Mouse (Mus musculus) retina, embryonic 14.5 days (tissue): ENCODE data around the gene Rilp.
A peak's percentile ranks its signal among the peaks of the same experiment; 100 is the strongest.
"Not testable (repeated sequence)": the region's sequence is repeated elsewhere in the genome, so short reads cannot be mapped to it uniquely, and the experiment has no call there.

Source experiments
- DNase-seq: peaks from one replicate; pipeline ENCODE4 v3.0.0-alpha.2; 2015; ENCODE audit warnings: low spot score

Rilp gene

DNA sequence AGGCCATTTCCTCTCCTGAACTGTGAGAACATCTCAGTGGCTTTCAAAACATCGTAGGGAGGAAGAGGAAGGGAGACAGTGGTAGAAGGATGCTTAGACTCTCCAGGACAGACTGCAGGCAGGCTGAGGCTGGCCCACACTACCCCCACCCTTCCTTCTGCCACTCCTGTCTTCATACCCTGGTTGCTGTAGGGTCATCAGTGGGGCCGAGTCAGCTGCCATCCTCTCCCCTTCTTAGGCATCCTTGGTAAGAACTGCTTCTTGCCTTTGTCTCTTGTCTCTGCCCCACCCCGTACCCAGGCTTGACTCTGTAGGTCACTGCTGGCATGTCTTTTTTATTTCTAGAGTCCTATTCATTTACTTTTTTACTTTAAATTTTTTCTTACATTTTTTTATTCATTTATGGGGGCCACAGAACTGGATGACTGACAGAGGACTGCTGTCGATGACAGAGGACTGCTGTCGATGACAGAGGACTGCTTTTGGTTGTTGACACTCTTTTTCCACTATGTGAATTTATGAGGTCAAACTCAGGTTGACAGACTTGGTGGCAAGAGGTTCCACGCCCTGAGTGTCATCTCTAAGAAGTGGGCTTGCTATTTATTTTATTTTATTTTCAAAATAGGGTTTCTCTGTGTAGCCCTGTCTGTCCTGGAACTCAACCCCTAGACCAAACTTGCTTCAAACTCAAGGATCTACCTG lies 23.6 kb downstream of the Rilp start:
- DNase-seq = no peak

GRCm38 (mm10) chr11:75534286-75535033 lies 24.6 kb downstream of the Rilp start:
- DNase-seq = no peak

DNA sequence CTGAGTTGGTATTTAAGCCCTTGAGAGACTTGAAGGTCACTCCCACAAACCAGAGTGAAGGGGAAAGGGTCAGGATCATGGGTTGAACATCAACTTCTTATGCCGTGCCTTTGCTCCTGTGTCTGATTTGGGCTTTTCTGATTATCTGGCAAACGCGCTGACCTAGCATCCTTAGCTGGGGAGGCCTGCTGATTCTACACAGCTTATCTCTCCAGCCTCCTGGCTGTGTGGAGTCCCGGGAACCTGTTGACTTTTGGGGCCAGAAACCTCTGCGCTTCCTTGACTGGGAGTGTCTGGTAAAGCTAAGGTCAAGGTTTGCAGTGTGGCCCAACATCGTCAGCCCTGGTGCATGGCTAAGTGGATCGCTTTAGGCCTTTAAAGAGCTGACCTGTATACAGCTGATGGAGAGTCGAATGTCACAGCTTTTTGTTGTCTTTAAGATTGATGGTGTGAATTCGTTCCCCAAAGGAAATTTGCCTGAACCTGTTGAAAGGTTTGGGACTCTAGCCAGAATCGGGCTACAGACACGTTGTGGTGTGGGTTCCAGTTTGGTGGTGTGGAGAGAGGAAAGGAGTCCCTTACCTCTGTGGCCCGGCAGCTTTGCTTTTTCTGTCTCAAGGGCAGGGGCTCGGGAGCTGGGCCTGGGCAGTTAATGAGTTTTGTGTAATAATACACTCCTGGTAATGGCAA lies 25.4 kb downstream of the Rilp start:
- DNase-seq = no peak

GRCm38 (mm10) chr11:75536255-75537024 lies 26.5 kb downstream of the Rilp start:
- DNase-seq = no peak

- no peak for DNase-seq
Measured at GRCm38 (mm10) chr11:75537025-75537414, 27.1 kb downstream of the Rilp start.

DNA sequence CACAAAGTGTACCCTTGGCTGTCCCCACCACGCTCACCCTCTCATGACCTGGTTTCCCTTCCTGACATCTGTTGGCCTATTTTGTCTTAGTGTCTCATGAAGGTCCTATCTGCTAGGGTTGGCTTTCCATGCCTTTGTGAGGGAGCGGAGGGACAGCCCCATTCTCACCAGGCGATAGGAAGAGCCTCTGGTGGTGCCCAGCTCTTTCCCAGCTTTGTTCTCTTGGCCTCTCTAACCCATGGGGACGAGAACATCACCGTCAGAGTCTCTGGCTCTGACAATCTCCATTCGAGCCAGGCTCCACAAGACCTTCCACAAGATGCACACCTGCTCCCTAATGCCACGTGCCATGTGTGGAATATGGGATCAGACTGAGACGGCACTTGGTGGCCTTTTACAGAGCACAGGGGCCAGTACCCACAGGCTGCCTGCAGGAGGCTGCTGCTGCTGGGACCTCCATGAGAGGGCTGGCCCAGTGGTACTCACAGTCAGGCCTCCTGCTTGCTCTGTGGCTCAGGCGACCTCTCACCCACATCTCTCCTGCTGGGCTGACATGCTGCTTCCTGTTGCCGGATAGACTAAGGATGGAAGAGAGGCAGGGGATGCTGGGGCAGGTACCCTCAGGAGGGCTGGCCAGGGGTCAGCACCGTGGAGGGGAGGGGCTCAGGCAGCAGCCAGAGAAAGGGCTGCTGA lies 27.7 kb downstream of the Rilp start:
- peak; percentile 36 for DNase-seq

- no peak for DNase-seq
Measured at GRCm38 (mm10) chr11:75538184-75538969, 28.5 kb downstream of the Rilp start.

DNA sequence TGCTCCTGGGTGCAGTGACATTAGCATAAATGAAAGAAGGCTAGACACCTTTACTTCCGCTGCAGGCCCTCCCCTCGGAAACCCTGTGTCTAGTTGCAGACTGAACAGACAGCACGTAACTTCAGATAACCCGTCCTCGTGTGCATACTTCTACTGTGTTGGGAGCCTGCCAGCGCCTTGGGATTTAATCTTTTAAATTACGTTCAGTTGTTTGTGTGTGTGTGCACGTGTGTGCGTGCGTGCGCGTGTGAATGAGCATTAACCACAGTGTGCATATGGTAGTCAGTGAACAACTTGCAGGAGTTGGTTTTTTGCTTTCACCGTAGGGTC lies 29.0 kb downstream of the Rilp start:
- DNase-seq = no peak

GRCm38 (mm10) chr11:75540209-75540608 lies 30.3 kb downstream of the Rilp start:
- DNase-seq = no peak

DNA sequence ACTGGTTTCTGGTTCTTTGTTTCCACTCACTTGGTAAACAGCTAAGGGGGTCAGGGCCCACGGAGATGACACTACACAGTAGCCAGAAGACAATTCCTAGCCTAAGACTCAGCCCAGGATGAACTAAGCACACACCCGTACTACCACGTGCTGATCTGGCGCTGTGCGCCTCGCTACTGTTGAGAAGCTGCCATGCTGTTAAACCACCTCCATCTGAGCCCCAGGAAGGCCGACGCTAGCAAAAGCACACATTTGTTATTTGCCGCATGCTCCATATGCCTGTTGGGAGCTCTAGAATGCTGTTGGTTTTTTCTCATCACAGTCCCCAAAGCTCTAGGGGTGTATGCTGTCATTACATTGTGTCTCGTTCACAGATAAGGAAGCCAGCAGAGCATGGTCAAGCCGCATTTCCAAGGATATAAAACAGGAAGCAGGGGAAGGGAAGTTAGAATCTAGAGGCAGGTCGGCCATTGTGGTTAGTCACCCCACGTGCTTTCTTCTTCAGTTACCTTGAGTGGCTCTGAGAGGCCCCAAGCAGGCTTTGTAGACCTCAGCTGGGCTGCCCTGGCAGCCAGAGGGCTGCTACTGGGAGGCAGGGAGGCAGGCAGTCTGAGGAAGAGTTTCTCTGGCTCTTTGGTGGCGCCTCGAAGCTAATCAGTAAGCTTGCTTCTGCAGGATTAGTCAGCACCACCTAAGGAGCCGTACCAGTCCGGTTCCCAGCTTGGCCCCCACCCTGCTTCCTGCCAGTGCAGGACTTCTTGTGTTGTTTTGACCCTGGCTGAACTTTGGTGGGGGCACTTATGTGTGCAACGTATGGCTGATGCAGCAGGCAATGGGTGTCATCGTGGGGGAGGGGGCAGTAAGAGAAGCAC lies 31.1 kb downstream of the Rilp start:
- no peak for DNase-seq

- DNase-seq = no peak
Measured at GRCm38 (mm10) chr11:75544713-75545112, 34.8 kb downstream of the Rilp start.

DNA sequence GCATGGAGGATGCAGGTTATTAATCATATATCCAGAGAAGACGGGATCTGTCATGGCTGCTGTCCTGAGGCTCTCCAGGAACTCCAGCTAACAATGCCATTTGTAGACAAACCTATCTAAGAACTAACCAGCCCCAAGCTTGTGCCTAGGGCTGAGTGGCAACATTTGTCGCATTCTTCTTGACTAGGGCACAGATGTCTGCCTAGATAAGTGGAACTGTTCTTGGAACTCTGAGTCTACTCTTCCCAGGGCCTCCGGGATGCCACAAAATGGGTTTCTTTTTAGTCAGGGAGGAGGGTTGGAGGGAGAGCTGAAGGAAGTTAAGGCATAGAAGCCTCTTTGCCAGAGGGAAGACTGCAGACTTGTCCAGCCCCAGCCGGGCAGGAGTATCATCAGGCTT lies 36.2 kb downstream of the Rilp start:
- DNase-seq = no peak

- no peak for DNase-seq
Measured at GRCm38 (mm10) chr11:75549658-75550111, 39.8 kb downstream of the Rilp start.

DNA sequence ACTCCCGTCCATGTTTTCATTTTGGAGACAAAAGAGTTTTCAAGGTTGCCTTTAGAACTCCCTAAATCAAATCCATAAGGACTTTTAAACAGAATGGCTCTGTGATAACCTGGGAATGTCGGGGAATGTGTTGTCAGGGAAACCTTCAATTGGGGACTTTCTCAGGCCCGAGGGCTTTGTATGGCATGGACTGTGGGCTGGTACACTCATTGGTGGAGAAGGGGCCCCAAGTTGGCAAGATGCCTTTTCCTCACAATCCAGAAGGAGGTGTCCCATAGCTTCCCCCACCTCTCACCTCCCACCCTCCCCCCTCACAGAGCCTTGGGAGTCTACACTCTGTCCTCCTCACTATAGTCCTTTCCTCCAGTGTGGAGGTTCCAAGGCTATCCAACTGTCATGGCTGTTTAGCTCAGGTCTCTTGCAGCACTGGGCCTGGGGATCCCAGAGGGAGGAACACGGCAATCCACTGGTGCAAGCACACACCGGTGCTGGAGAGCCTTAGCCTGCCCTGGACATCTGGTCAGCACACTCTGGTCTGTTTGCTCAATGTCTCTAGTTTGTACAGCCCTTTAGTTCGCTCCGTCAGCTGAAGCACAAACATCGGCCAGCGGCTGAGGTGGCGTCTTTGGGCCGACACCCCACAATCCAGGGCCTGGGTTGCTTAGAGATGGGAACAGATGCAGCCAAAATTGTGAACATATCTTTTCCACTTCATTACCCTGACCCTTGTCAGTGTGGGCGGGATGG lies 40.5 kb downstream of the Rilp start:
- no peak for DNase-seq

DNA sequence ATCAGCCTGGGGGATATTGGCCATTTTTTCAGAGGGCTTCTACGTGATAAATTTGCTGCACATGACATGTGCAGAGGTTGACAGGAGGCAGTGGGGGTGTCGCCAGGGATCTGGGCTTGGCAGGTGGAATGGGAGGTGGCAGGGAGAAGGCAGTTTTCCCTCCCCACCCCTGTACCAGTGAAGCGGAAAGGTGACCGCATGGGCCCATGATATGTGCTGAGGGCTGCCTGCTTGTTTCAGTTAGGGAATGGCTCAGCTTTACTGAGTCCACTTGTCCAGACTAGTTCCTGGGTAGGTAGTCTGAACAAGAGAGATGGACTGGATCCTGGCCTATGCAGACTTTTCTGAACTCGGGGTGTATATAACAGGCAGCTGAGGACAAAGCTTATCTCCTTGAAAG lies 41.4 kb downstream of the Rilp start:
- no peak for DNase-seq

DNA sequence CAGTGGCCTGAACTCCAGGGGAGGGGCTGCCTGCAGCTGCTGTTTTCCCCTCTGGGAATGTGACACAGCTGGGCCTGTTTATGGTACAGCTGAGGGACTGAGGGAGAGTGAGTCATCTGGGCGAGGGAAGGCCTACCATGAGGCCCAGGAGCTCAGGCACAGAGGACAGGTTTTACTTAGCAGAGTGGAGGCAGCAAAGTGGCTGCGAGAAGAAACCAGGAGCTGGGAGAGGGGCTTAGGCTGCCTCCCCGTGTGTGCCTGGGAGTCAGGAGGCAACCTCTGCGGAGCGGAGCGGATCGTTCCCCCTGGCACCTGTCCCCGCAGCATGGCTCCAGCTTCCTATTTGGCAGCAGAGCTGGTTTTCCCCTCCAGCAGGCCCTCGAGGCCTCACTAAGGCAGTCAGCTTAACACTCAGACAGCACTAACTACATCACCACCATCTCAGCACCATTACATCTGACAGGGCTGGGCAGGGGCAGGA lies 42.1 kb downstream of the Rilp start:
- DNase-seq = peak; percentile 23

GRCm38 (mm10) chr11:75552906-75553482 lies 43.1 kb downstream of the Rilp start:
- DNase-seq = no peak

- not testable (repeated sequence) for DNase-seq
Measured at GRCm38 (mm10) chr11:75556006-75556405, 46.1 kb downstream of the Rilp start.

DNA sequence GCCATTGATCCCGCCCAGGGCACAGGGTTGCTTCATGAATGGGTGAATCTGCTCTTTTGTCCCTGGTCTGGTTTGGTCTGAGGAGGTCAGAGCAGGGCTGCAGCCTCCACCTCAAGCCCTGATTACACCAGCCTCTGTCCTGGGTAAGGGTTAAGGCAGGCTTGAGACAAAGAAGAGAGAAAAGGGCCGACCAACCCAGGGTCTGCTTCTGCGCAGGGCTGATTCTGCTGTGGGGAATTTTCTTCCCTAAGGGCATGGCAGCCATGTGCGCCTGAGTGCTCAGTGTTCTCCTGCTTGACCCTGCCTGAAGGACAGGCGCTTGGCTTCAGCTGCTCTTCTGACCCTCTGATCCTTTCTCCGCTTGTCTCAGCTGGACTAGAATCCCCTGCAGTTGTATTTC lies 47.2 kb downstream of the Rilp start:
- DNase-seq = no peak
